Mouse (Mus musculus): ENCODE results near the gene Nebl. TPM values are rescaled to one million over a fixed set of nuclear protein-coding genes. Genes with fewer than 3 reads are reported as not detected.

Nebl gene
- total and polyA plus RNA-seq, 3 experiments: 152 to 335 (median 304) TPM

DNA sequence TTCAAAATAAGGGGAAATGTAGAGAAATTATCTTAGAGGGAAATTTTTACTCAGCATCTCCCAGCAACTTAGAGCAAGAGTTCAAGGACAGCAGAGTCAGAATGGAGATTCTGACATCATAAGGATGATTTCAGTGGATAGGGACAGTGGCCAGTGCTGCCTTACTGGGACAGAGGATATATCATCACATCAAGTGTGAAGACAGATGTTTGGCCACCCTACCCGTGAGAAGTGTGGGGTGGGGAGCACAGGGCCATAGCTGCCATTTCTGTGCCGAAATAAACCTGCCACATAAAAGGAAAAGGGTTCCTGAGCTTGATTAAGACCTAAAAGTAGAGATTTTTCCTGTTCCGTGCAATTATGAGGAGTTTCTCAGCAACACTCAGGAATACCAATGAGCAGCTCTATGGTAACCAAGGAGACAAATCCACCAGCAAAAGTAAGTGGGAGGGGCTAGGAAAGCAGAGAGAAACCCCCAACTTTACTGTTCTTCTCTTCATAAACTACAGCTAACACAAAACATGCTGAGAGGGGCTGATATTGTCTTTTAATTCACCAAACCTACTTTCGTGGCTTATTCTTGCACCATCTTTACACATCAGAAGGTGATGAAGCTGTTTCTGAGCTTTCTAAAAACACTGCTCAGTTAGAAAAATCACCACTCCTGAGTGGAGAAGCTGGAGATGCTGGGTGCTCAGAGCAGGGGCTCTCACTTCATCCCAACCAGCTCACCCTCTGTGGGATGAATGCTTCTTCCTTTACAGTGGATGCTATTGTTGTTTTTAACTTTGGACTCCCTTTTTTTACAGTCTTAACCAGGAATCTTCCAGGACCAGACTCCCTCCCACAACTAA lies 172.1 kb downstream of the Nebl start:
- no peak overlapping the region for H3K9ac ChIP-seq (ENCODE audit: low read depth, low read length)
- H3K4me1 ChIP-seq (ENCODE audit: control insufficient read depth, insufficient read depth, low read length): no peaks in the 10 kb centered on the region
- TF ChIP-seq EP300 (IDR thresholded peaks at IDR 0.05; ENCODE audit: insufficient read depth, low read depth, low read length): no peak
- no peak for TF ChIP-seq CTCF (IDR thresholded peaks at IDR 0.05)
- TF ChIP-seq POLR2A (IDR thresholded peaks at IDR 0.05; ENCODE audit: insufficient read depth, low read depth, low read length): no peak
- H3K79me2 ChIP-seq (replicated peaks; ENCODE audit: control insufficient read depth, insufficient read depth, low read length): no peaks in the 10 kb centered on the region
- intact Hi-C loops (cut with DNase I): no loop called here
- H3K27ac ChIP-seq: no peak overlapping the region
- 68% methylated on average over 4 of the region's 4 CpGs for WGBS
- no peaks in the 10 kb centered on the region for H3K36me3 ChIP-seq (ENCODE audit: control insufficient read depth, insufficient read depth, low read length)
- H3K27me3 ChIP-seq (ENCODE audit: control insufficient read depth, insufficient read depth, low read length): no peaks in the 10 kb centered on the region
- no peak for DNase-seq
- H3K4me3 ChIP-seq: no peak overlapping the region

- no peak for TF ChIP-seq CTCF (IDR thresholded peaks at IDR 0.05)
- TF ChIP-seq POLR2A (IDR thresholded peaks at IDR 0.05; ENCODE audit: insufficient read depth, low read depth, low read length): no peak
- TF ChIP-seq EP300 (IDR thresholded peaks at IDR 0.05; ENCODE audit: insufficient read depth, low read depth, low read length): no peak
- H3K27ac ChIP-seq: no peak overlapping the region
- WGBS: 46% methylated on average over 4 of the region's 4 CpGs
Observed at GRCm38 (mm10) chr2:17549895-17550558, 181.2 kb downstream of the Nebl start.

GRCm38 (mm10) chr2:17546354-17546948 lies 184.8 kb downstream of the Nebl start:
- no peak overlapping the region for H3K4me3 ChIP-seq
- 62% methylated on average over 3 of the region's 3 CpGs for WGBS
- H3K4me1 ChIP-seq (ENCODE audit: control insufficient read depth, insufficient read depth, low read length): no peaks in the 10 kb centered on the region
- no peaks in the 10 kb centered on the region for H3K79me2 ChIP-seq (replicated peaks; ENCODE audit: control insufficient read depth, insufficient read depth, low read length)
- TF ChIP-seq POLR2A (IDR thresholded peaks at IDR 0.05; ENCODE audit: insufficient read depth, low read depth, low read length) (no peak), EP300 (IDR thresholded peaks at IDR 0.05; ENCODE audit: insufficient read depth, low read depth, low read length) (no peak), CTCF (IDR thresholded peaks at IDR 0.05) (no peak)
- H3K27me3 ChIP-seq (ENCODE audit: control insufficient read depth, insufficient read depth, low read length): no peaks in the 10 kb centered on the region
- intact Hi-C loops (cut with DNase I): no loop called here
- H3K36me3 ChIP-seq (ENCODE audit: control insufficient read depth, insufficient read depth, low read length): no peaks in the 10 kb centered on the region
- DNase-seq: no peak
- no peak overlapping the region for H3K27ac ChIP-seq
- H3K9ac ChIP-seq (ENCODE audit: low read depth, low read length): no peak overlapping the region

More at GRCm38 (mm10) chr2:17549895-17550558, 181.2 kb downstream of the Nebl start:
- Histone ChIP-seq H3K4me1 (ENCODE audit: control insufficient read depth, insufficient read depth, low read length) (no peaks in the 10 kb centered on the region), H3K79me2 (replicated peaks; ENCODE audit: control insufficient read depth, insufficient read depth, low read length) (no peaks in the 10 kb centered on the region), H3K27me3 (ENCODE audit: control insufficient read depth, insufficient read depth, low read length) (no peaks in the 10 kb centered on the region), H3K9ac (ENCODE audit: low read depth, low read length) (no peak overlapping the region), H3K36me3 (ENCODE audit: control insufficient read depth, insufficient read depth, low read length) (no peaks in the 10 kb centered on the region), H3K4me3 (no peak overlapping the region)
- DNase-seq: no peak
- intact Hi-C loops (cut with DNase I): no loop called here

GRCm38 (mm10) chr2:17539737-17540136 lies 191.5 kb downstream of the Nebl start:
- no peak overlapping the region for H3K4me3 ChIP-seq
- no peaks in the 10 kb centered on the region for H3K79me2 ChIP-seq (replicated peaks; ENCODE audit: control insufficient read depth, insufficient read depth, low read length)
- H3K27ac ChIP-seq: no peak overlapping the region

DNA sequence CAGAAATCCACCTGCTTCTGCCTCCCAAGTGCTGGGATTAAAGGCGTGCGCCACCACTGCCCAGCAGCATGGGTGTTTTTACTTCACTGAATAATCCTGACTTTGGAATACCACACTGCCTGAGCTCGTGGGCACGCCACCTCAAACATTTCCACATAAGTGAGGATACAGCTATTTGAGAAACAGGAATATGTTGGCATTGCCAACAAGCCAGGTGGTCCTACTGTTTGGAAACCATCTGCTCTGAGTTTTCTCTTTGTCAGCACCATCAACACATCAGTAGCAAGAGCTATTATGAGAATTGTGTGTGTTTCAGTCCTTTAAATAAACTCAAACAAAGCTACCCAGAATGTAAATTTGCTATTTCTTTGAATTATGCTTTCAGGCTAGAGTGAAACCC lies 192.8 kb downstream of the Nebl start:
- WGBS: 92% methylated on average over 4 of the region's 4 CpGs

More at GRCm38 (mm10) chr2:17539737-17540136, 191.5 kb downstream of the Nebl start:
- Histone ChIP-seq H3K27me3 (ENCODE audit: control insufficient read depth, insufficient read depth, low read length) (no peaks in the 10 kb centered on the region), H3K4me1 (ENCODE audit: control insufficient read depth, insufficient read depth, low read length) (0 out of 2 replicates have a peak, but pooled peaks cover 1% of the 10 kb centered on the region), H3K9ac (ENCODE audit: low read depth, low read length) (no peak overlapping the region), H3K36me3 (ENCODE audit: control insufficient read depth, insufficient read depth, low read length) (no peaks in the 10 kb centered on the region)
- no peak for TF ChIP-seq POLR2A (IDR thresholded peaks at IDR 0.05; ENCODE audit: insufficient read depth, low read depth, low read length)
- no peak for TF ChIP-seq CTCF (IDR thresholded peaks at IDR 0.05)
- DNase-seq: no peak
- 55% methylated on average over 10 of the region's 10 CpGs for WGBS
- intact Hi-C loops (cut with DNase I): no loop called here

More for the DNA sequence above, 192.8 kb downstream of the Nebl start:
- 0 out of 2 replicates have a peak, but pooled peaks cover 1% of the 10 kb centered on the region for H3K4me1 ChIP-seq (ENCODE audit: control insufficient read depth, insufficient read depth, low read length)
- no peaks in the 10 kb centered on the region for H3K79me2 ChIP-seq (replicated peaks; ENCODE audit: control insufficient read depth, insufficient read depth, low read length)
- no peak overlapping the region for H3K27ac ChIP-seq
- DNase-seq: no peak
- H3K27me3 ChIP-seq (ENCODE audit: control insufficient read depth, insufficient read depth, low read length): no peaks in the 10 kb centered on the region
- no peaks in the 10 kb centered on the region for H3K36me3 ChIP-seq (ENCODE audit: control insufficient read depth, insufficient read depth, low read length)
- TF ChIP-seq CTCF (IDR thresholded peaks at IDR 0.05) (no peak), EP300 (IDR thresholded peaks at IDR 0.05; ENCODE audit: insufficient read depth, low read depth, low read length) (no peak), POLR2A (IDR thresholded peaks at IDR 0.05; ENCODE audit: insufficient read depth, low read depth, low read length) (no peak)
- H3K4me3 ChIP-seq: no peak overlapping the region
- H3K9ac ChIP-seq (ENCODE audit: low read depth, low read length): no peak overlapping the region
- intact Hi-C loops (cut with DNase I): no loop called here

Measured in heart, adult 2 months (tissue).